Mouse (Mus musculus): ENCODE measurements around the gene Ctrb1.

GRCm38 (mm10) chr8:111686881-111687280 is 3.9 kb downstream of the Ctrb1 start:
- TF ChIP-seq CTCF (IDR thresholded peaks at IDR 0.05; ENCODE audit: insufficient read depth, low read length) (no peak), POLR2A (IDR thresholded peaks at IDR 0.05; ENCODE audit: borderline replicate concordance, extremely low read depth, low read depth, low read length) (no peak)
